Mouse (Mus musculus): ENCODE data around the gene Crybg3.

DNA sequence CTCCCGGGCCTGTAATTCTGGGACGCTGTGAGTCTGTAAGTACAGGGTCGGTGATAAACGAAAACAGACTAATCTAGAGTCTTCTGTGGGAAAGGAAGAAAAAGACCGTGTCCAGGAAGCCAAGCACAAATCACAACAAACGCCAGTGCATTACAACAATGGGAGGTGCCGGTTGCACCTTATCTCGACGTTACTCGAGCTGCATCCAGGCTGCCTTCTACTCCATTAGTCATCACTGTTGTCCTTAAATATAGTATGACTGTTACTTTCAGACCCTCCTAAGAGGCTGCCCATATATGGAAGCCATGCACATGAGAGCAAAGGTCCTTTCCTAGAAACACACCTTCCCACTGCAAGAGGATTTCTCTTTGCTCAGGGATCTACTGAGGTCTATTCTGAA is 13.0 kb downstream of the Crybg3 start:
- TF ChIP-seq GATA1 (IDR thresholded peaks at IDR 0.05; ENCODE audit: borderline replicate concordance, low read length) (no peak), FLI1 (IDR thresholded peaks at IDR 0.05; ENCODE audit: low read length) (no peak)
